Mouse (Mus musculus) right cerebral cortex, postnatal 4 days (tissue): ENCODE data around the gene Plscr1.

Experiments used
- DNase-seq: peaks from one replicate; pipeline ENCODE4 v3.0.0-alpha.2; 2022

Gene Plscr1

DNA sequence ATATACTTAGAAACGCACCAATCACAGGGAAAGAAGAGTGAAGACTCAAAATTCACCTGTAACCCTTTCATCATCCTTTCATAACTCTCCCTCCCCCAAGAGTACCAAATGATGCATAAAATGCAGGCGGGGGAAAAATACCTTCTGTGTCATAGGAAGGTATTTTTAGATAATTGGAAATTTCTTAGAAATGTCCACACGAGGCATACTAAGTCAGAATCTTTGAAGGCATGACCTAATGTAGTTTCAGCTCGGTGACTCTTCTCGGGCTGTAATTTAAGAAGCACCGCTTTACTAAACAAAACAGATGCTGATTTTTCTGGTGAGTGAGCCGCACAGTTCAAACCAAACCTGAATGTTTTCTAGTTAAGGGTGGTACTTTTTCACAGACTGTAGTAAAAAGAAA, at the start of gene Plscr1:
Plscr1 (plus strand) TSS at position 304 of the 406 bp plus-strand sequence.
- no peak for DNase-seq

GRCm38 (mm10) chr9:92204397-92204796, 45.2 kb upstream of the Plscr1 start:
- DNase-seq = no peak

DNA sequence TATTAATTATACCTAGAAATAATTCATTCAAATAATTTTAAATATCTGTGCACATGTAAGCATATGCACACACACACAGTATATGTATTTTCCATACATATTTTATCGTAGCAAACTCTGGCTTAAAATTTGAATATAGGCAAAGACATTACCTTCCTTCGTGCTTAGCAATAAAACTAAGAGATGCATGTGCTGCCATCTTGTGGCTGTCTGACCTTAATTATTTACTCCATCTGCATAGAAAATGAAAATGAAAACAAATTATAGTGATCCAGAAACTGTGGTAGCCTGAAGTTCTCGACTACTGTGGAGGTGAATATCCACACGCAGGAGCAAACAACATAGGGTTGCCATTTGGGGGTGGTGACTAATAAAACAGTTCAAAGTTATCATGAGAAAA, 42.2 kb upstream of the Plscr1 start:
- DNase-seq = peak; percentile 77

DNA sequence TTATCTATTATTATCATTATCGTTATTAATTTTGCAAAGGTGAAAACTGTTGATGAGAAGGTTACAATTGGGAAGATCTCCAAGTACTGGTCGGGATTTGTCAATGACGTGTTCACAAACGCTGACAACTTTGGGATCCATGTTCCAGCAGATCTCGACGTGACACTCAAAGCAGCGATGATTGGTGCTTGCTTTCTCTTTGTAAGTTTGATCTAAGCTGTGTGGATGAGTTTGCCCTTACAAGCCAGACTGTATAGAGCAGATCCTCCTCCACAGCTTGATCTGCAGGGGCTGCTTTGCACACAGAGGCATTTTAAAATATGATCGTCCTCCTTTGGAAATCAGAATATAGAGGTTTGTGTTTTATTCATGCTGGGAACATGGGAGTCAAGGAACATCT, 41.8 kb upstream of the Plscr1 start:
- DNase-seq = no peak

GRCm38 (mm10) chr9:92209850-92210249, 39.7 kb upstream of the Plscr1 start:
- no peak for DNase-seq

DNA sequence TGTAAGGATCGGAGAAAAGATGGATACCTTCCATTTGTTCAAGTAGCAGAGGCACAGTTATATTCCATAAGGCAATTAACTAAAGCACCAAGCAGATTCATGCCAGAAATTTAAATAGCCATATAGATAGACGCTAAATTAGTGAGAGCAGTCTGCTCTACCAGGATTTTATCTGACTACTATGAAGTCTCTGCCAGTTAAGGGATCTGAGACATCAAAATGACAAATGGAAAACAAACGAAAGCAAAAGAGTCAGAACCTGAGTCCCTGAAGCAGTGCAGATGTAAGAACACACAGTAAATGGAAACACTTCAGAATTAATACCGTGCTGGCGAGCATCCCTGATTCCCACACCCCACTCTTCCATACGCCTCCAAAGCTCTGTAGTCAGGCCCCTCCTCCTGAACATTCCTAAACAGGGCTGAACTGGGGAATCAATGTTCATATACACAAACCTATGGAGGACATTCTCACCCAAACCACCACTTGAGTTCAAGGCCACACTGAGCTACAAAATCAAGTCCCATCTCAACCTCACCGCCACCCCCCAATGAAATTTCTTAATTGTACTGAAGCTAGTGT, 39.1 kb upstream of the Plscr1 start:
- no peak for DNase-seq

DNA sequence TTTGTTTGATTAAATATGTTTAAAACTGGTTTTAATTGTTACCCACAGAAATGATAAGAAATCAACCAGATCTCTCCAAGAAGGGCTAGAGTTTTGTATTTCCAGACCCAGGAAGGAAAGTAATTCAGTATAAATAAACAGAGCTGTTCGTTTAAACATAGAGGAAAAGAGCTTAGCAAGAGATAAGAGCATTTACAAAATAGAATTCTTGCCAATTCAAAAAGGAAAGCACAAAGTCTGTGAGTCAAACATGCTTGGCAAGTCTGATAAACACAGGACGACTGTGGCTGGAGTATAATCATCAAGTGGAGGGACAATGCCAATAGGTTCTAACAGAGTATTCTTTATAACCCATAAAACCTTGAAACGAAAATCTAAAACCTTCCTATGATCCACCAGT, 38.5 kb upstream of the Plscr1 start:
- no peak for DNase-seq

DNA sequence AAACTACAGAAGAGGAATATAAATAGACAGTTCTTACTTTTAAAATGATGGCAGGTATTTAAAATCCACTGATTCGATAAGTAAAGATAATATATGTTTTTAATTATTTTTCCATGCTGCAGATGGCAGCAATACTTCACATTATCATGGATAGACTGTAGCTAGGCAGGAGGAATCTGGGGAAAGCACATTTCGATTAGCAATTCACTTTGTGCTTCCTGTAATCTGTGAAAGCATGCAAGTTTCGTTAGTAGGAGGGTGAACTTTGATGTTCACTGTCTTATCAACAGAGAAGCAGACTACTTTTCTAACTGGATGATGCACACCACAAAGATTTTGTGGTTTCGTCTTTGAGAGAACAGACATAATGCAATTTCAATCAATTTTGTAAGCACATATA, 32.1 kb upstream of the Plscr1 start:
- no peak for DNase-seq

- no peak for DNase-seq
Observed at GRCm38 (mm10) chr9:92217896-92218295, 31.7 kb upstream of the Plscr1 start.

- DNase-seq = no peak
Observed at GRCm38 (mm10) chr9:92220151-92220550, 29.4 kb upstream of the Plscr1 start.

DNA sequence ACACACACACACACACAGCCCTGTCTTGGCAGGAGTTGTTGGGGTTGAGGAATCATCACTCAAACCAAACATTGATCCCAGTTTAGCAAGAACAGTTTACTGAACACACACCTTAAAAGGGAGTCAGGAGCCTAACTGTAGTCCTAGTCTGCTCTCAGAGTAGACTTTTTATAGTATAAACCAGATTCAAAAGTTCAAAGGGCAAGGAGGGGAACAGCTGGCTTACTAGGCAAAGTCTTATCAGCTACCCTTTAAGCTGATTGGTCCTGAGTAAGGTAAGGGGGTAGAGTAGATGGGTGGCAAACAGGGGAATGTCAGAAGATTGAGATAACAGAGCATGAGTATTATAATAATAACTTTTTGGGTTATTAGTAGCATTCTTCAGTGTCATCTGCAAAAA, 28.1 kb upstream of the Plscr1 start:
- DNase-seq = no peak

- DNase-seq = no peak
Observed at GRCm38 (mm10) chr9:92224598-92225231, 24.8 kb upstream of the Plscr1 start.

- DNase-seq = no peak
Observed at GRCm38 (mm10) chr9:92226127-92226655, 23.4 kb upstream of the Plscr1 start.

- DNase-seq = no peak
Observed at GRCm38 (mm10) chr9:92226795-92227194, 22.8 kb upstream of the Plscr1 start.

DNA sequence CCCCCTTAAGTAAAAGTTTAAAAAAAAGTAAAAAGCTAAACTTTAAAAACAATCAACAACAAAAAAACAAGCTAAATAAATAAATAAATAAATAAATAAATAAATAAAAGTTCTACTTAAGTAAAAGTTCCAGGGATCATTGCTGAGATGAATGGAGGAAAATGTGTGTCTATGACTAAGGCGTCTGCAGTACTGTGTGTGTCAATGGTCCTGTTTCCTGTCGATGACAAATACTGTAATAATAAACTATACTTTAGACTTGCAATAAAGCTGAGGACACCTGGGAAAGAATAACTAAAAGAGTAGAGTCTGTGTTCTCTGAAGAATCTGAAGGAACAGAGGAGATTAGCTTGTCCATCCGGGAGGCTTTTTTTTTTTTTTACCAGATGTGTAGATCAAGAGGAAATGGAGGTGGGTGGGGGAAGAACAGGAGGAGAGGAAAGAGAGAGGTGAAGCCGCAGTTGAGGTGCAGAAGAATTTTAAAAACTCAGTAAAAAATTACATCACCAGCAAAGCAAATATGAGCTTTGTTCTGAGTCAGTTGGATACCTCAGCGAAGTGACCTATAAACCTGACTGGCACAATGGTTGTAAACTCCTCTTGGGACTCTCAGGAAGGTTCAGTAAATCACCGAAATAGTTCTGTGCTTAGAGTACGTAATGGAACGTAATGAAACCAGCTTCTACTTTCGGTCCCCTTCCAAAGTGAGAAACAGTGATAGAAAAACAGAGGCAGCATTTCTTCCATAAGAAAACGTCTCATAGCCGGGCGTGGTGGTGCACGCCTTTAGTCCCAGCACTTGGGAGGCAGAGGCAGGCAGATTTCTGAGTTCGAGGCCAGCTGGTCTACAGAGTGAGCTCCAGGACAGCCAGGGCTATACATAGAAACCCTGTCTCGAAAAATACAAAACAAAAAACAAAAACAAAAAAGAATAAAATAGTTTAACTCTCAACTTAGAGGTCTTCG, 20.4 kb upstream of the Plscr1 start:
- no peak for DNase-seq

GRCm38 (mm10) chr9:92229833-92230205, 19.7 kb upstream of the Plscr1 start:
- no peak for DNase-seq

DNA sequence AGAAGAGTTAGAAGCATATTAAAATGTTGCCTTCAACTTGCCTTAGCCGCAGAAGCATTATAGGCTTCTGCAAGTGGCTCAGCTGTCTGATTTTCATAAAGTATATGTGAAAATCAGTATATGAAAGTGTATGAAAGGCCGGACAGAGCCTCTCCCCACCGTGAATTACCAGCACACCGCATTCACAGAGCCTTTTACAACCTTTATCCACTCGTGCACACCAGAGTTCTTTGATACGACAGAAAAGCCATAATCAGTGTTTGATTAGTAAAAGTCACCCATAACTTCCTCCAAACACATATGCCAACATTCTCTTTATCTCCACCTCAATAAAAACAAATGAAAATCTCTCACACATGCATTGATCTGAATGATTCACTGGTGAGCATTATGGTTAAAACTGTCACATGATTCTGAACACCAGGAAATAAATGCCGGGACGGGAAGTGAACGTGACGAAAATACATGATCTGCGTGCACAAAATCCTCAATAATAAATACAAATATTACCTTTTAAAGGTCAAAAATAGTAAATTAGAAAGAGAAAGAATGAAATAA, 14.6 kb upstream of the Plscr1 start:
- DNase-seq = no peak

- no peak for DNase-seq
Observed at GRCm38 (mm10) chr9:92248773-92249446, 640 bp upstream of the Plscr1 start.

GRCm38 (mm10) chr9:92249987-92250772, 630 bp downstream of the Plscr1 start:
- peak; percentile 36 for DNase-seq

GRCm38 (mm10) chr9:92252718-92253117, 3.2 kb downstream of the Plscr1 start:
- DNase-seq = no peak

- no peak for DNase-seq
Observed at GRCm38 (mm10) chr9:92253585-92254321, 4.2 kb downstream of the Plscr1 start.
